Mouse (Mus musculus): ENCODE data around the gene P4ha1. TPM values are rescaled to one million over a fixed set of nuclear protein-coding genes. Genes with fewer than 3 reads are reported as not detected.
"Not testable (repeated sequence)": the region's sequence is repeated elsewhere in the genome, so short reads cannot be mapped to it uniquely, and the experiment has no call there.

The P4ha1 gene
- total RNA-seq, 2 experiments from 2014 or later: 58.0 to 69.5 TPM

GRCm38 (mm10) chr10:59369426-59369825 is 46.3 kb downstream of the P4ha1 start:
- DNase-seq: no peak

GRCm38 (mm10) chr10:59377906-59378305 is 54.8 kb downstream of the P4ha1 start:
- no peak for DNase-seq

- no peak for DNase-seq
These were observed 55.6 kb downstream of the P4ha1 start for GRCm38 (mm10) chr10:59378728-59379127.

- DNase-seq: no peak
These were observed 56.8 kb downstream of the P4ha1 start for GRCm38 (mm10) chr10:59379927-59380326.

- no peak for DNase-seq
These were observed 57.3 kb downstream of the P4ha1 start for GRCm38 (mm10) chr10:59380411-59380821.

- DNase-seq: not testable (repeated sequence)
These were observed 58.5 kb downstream of the P4ha1 start for GRCm38 (mm10) chr10:59381563-59381962.

- DNase-seq: peak; percentile 41 to 57
These were observed 63.9 kb downstream of the P4ha1 start for GRCm38 (mm10) chr10:59386951-59387350.

- DNase-seq: no peak
These were observed 66.6 kb downstream of the P4ha1 start for GRCm38 (mm10) chr10:59389652-59390051.

- DNase-seq: no peak
These were observed 68.8 kb downstream of the P4ha1 start for GRCm38 (mm10) chr10:59391907-59392306.

GRCm38 (mm10) chr10:59395461-59395860 is 72.4 kb downstream of the P4ha1 start, which contains the start of gene Gm10273:
TSS of gene Gm10273 (plus strand) at chr10:59395632.
- not testable (repeated sequence) for DNase-seq

GRCm38 (mm10) chr10:59402899-59403792 is 80.0 kb downstream of the P4ha1 start, which contains the start of gene Pla2g12b:
TSS of gene Pla2g12b (plus strand) at chr10:59403660.
- DNase-seq: no peak

GRCm38 (mm10) chr10:59403793-59404149 is 80.7 kb downstream of the P4ha1 start:
- DNase-seq: no peak

GRCm38 (mm10) chr10:59408499-59408898 is 85.4 kb downstream of the P4ha1 start:
- no peak for DNase-seq

GRCm38 (mm10) chr10:59410264-59410663 is 87.2 kb downstream of the P4ha1 start:
- DNase-seq: no peak

- no peak for DNase-seq
These were observed 90.6 kb downstream of the P4ha1 start for GRCm38 (mm10) chr10:59413711-59414110.

- DNase-seq: no peak
These were observed 93.5 kb downstream of the P4ha1 start for GRCm38 (mm10) chr10:59416623-59417022.

- no peak for DNase-seq
These were observed 96.4 kb downstream of the P4ha1 start for GRCm38 (mm10) chr10:59419516-59419915.

Other genes starting within 250 kb of the P4ha1 start
- 1 to 10 TPM; 7.8 to 8.2 TPM for gene Sept10, start 101.4 kb upstream of the P4ha1 start, total RNA-seq (2021)
- gene Sowahc, start 101.3 kb upstream of the P4ha1 start, total RNA-seq (2021): 1 to 10 TPM; 7.1 to 7.3 TPM
- 10 to 100 TPM; 37.6 to 47.5 TPM for gene Gm10273, start 72.3 kb downstream of the P4ha1 start, total RNA-seq (2021)
- gene Pla2g12b, start 80.4 kb downstream of the P4ha1 start, total RNA-seq (2021): not detected
- gene Oit3, start 118.5 kb downstream of the P4ha1 start, total RNA-seq (2021): not detected

All from layer of hippocampus, postnatal 36 days (tissue).